Mouse (Mus musculus): Measurements from ENCODE around the gene Rhox4a2. TPM values are rescaled to one million over a fixed set of nuclear protein-coding genes. Genes with fewer than 3 reads are reported as not detected.

Gene Rhox4a2
- polyA plus RNA-seq (2012; rRNA removed), result not detected in 2 replicates

DNA sequence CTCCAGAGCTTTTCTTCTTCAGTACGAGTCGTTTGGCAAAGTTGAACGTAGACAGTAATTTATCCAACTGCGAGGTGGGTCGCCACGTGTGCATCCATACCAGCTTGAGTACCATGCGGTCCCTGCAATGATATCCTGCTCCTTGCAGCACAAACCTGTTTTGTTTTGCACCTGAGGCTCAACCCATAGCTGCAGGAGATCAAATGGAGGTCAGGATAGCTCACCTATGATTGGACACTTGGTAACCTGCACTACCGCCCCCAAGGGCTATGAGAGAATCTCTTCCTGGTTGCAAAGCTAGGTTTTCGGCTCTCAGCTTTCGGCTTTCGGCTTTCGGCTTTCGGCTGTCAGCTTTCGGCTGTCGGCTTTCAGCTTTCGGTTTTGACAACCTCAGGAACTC is at the start of gene Rhox4a2:
Gene Rhox4a2, plus strand, starts transcription at position 301 of the 400 bp plus-strand sequence.

DNA sequence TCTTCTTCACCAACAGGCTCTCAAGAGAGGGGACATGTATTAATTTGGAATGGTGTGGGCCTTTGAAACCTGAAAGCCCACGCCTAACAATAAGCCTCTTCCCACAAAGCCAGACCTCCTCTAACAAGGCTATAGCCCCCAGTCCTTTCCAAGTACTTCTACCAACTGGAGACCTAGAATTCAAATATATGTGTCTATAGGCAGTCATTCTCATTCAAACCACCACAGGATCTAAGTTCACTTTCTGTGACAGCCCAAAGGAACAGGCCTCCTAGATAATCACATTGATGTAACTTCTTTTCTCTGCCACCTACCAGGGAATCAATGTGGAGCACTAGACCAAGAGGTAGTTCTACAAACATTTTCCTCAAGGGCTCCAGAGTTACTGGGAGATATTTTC is 10.9 kb upstream of the Rhox4a2 start, which contains the start of gene Rhox3a2:
Gene Rhox3a2, plus strand, starts transcription at position 301 of the 400 bp plus-strand sequence.

DNA sequence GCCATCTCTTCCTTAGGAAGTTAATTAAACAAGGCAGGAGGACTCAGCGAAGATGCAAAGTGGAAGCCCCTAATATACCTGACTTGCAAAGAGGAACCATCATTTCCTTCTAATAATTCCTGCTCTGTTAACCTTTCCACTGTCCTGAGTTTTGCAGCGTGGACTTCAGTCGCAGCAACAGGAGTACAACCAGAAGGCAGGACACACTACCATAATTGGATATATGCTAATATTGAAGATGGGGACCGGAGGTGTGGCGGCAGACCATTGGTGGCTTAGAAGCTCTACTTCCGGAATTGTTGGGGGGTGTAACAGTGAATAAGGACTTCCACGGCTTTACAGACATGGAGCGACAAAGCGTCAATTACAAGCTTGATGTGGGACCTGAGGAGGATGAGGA is 21.1 kb downstream of the Rhox4a2 start, which contains the start of gene Rhox2b:
Gene Rhox2b, plus strand, starts transcription at position 301 of the 400 bp plus-strand sequence.

DNA sequence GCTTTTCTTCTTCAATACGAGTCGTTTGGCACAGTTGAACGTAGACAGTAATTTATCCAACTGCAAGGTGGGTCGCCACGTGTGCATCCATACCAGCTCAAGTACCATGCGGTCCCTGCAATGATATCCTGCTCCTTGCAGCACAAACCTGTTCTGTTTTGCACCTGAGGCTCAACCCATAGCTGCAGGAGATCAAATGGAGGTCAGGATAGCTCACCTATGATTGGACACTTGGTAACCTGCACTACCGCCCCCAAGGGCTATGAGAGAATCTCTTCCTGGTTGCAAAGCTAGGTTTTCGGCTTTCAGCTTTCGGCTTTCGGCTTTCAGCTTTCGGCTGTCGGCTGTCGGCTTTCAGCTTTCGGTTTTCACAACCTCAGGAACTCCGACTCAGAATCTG is 41.5 kb downstream of the Rhox4a2 start, which contains the start of gene Rhox4b:
Gene Rhox4b, plus strand, starts transcription at position 301 of the 400 bp plus-strand sequence.

Other genes with a start within 250 kb of the Rhox4a2 start
- gene Akap14, start 222.0 kb upstream of the Rhox4a2 start, polyA plus RNA-seq (2012; rRNA removed), result 0.28 and 0.31 TPM in 2 replicates
- gene Ndufa1, start 199.7 kb upstream of the Rhox4a2 start, polyA plus RNA-seq (2012; rRNA removed), result 460 and 484 TPM in 2 replicates
- gene Rnf113a1, start 199.6 kb upstream of the Rhox4a2 start, polyA plus RNA-seq (2012; rRNA removed), result 10.3 and 10.7 TPM in 2 replicates
- gene Gm9, start 179.8 kb upstream of the Rhox4a2 start, polyA plus RNA-seq (2012; rRNA removed), result not detected in 2 replicates
- gene Rhox1, start 168.6 kb upstream of the Rhox4a2 start, polyA plus RNA-seq (2012; rRNA removed), result not detected in 2 replicates
- not detected in 2 replicates for gene Rhox2a, start 145.9 kb upstream of the Rhox4a2 start, polyA plus RNA-seq (2012; rRNA removed)
- gene Rhox3a, start 140.9 kb upstream of the Rhox4a2 start, polyA plus RNA-seq (2012; rRNA removed), result not detected in 2 replicates
- gene Rhox4a, start 125.5 kb upstream of the Rhox4a2 start, polyA plus RNA-seq (2012; rRNA removed), result not detected in 2 replicates
- not detected in 2 replicates for gene Rhox3a2, start 10.8 kb upstream of the Rhox4a2 start, polyA plus RNA-seq (2012; rRNA removed)
- gene Rhox2b, start 21.2 kb downstream of the Rhox4a2 start, polyA plus RNA-seq (2012; rRNA removed), result not detected in 2 replicates
- not detected in 2 replicates for gene Rhox4b, start 41.6 kb downstream of the Rhox4a2 start, polyA plus RNA-seq (2012; rRNA removed)
- not detected in 2 replicates for gene Rhox2c, start 62.8 kb downstream of the Rhox4a2 start, polyA plus RNA-seq (2012; rRNA removed)
- not detected in 2 replicates for gene Rhox3c, start 67.7 kb downstream of the Rhox4a2 start, polyA plus RNA-seq (2012; rRNA removed)
- not detected in 2 replicates for gene Rhox4c, start 89.5 kb downstream of the Rhox4a2 start, polyA plus RNA-seq (2012; rRNA removed)
- gene Rhox2d, start 102.6 kb downstream of the Rhox4a2 start, polyA plus RNA-seq (2012; rRNA removed), result not detected in 2 replicates
- not detected in 2 replicates for gene Rhox4d, start 123.5 kb downstream of the Rhox4a2 start, polyA plus RNA-seq (2012; rRNA removed)
- 0.12 TPM in 1 of 2 replicates, not detected in the other for gene Rhox2e, start 139.6 kb downstream of the Rhox4a2 start, polyA plus RNA-seq (2012; rRNA removed)
- not detected in 2 replicates for gene Rhox3e, start 151.2 kb downstream of the Rhox4a2 start, polyA plus RNA-seq (2012; rRNA removed)
- not detected in 2 replicates for gene Rhox4e, start 166.6 kb downstream of the Rhox4a2 start, polyA plus RNA-seq (2012; rRNA removed)
- not detected in 2 replicates for gene Rhox2f, start 180.6 kb downstream of the Rhox4a2 start, polyA plus RNA-seq (2012; rRNA removed)
- gene Rhox3f, start 190.1 kb downstream of the Rhox4a2 start, polyA plus RNA-seq (2012; rRNA removed), result not detected in 2 replicates
- gene Rhox4f, start 216.9 kb downstream of the Rhox4a2 start, polyA plus RNA-seq (2012; rRNA removed), result not detected in 2 replicates
- not detected in 2 replicates for gene Rhox3g, start 237.8 kb downstream of the Rhox4a2 start, polyA plus RNA-seq (2012; rRNA removed)